Mouse (Mus musculus): Measurements from ENCODE around the gene Gm11541. TPM values are rescaled to one million over a fixed set of nuclear protein-coding genes. Genes with fewer than 3 reads are reported as not detected.
"Not testable (repeated sequence)": the region's sequence is repeated elsewhere in the genome, so short reads cannot be mapped to it uniquely, and the experiment has no call there.

Gene Gm11541
- polyA plus RNA-seq, 1 experiment from 2014 or later, result not detected

- no peak overlapping the region for H3K9ac ChIP-seq
- H3K4me2 ChIP-seq, result no peak overlapping the region
- ATAC-seq (ENCODE audit: low FRiP score), result no peak
- H3K36me3 ChIP-seq (replicated peaks), result no peaks in the 10 kb centered on the region
- H3K27ac ChIP-seq, result no peak overlapping the region
- H3K4me3 ChIP-seq (replicated peaks), result no peak overlapping the region
- H3K4me1 ChIP-seq, result peaks cover 17% of the 10 kb centered on the region; the same call in 1 of the 2 replicates
- WGBS, result 49% methylated on average over 11 of the region's 11 CpGs
- H3K9me3 ChIP-seq, result no peaks in the 10 kb centered on the region
- no peaks in the 10 kb centered on the region; the same call in 1 of the 2 replicates for H3K27me3 ChIP-seq
Measured at GRCm38 (mm10) chr11:94717239-94717638, 12.9 kb upstream of the Gm11541 start.

- Histone ChIP-seq H3K9me3 (no peaks in the 10 kb centered on the region), H3K9ac (no peak overlapping the region), H3K4me2 (no peak overlapping the region; the same call in 1 of the 2 replicates), H3K4me1 (peaks cover 17% of the 10 kb centered on the region; the same call in 1 of the 2 replicates), H3K27me3 (no peaks in the 10 kb centered on the region; the same call in 1 of the 2 replicates), H3K36me3 (replicated peaks) (no peaks in the 10 kb centered on the region), H3K4me3 (replicated peaks) (no peak overlapping the region), H3K27ac (no peak overlapping the region)
- WGBS, result 16% methylated on average over 9 of the region's 9 CpGs
- ATAC-seq (ENCODE audit: low FRiP score), result peak; percentile 27; the same call in 1 of the 2 replicates
Measured at GRCm38 (mm10) chr11:94716754-94717153, 12.5 kb upstream of the Gm11541 start.

GRCm38 (mm10) chr11:94715622-94716021 lies 11.3 kb upstream of the Gm11541 start:
- H3K4me2 ChIP-seq, result no peak overlapping the region
- no peaks in the 10 kb centered on the region; the same call in 1 of the 2 replicates for H3K27me3 ChIP-seq
- H3K27ac ChIP-seq, result no peak overlapping the region
- H3K4me3 ChIP-seq (replicated peaks), result no peak overlapping the region
- peaks cover 17% of the 10 kb centered on the region; the same call in 1 of the 2 replicates for H3K4me1 ChIP-seq
- WGBS, result 67% methylated on average over 5 of the region's 5 CpGs
- no peaks in the 10 kb centered on the region for H3K36me3 ChIP-seq (replicated peaks)
- no peak for ATAC-seq (ENCODE audit: low FRiP score)
- no peaks in the 10 kb centered on the region for H3K9me3 ChIP-seq
- H3K9ac ChIP-seq, result no peak overlapping the region

GRCm38 (mm10) chr11:94713246-94713860 lies 9.1 kb upstream of the Gm11541 start:
- H3K9ac ChIP-seq, result no peak overlapping the region
- no peak overlapping the region for H3K27ac ChIP-seq
- no peak overlapping the region for H3K4me3 ChIP-seq (replicated peaks)
- ATAC-seq (ENCODE audit: low FRiP score), result no peak
- H3K4me1 ChIP-seq, result peaks cover 17% of the 10 kb centered on the region; the same call in 1 of the 2 replicates
- H3K9me3 ChIP-seq, result no peaks in the 10 kb centered on the region
- no peaks in the 10 kb centered on the region for H3K36me3 ChIP-seq (replicated peaks)
- no peaks in the 10 kb centered on the region; the same call in 1 of the 2 replicates for H3K27me3 ChIP-seq
- no peak overlapping the region for H3K4me2 ChIP-seq
- WGBS, result 63% methylated on average over 11 of the region's 11 CpGs

GRCm38 (mm10) chr11:94704020-94704419 lies 279 bp downstream of the Gm11541 start:
- no peak overlapping the region for H3K27ac ChIP-seq
- no peaks in the 10 kb centered on the region for H3K9me3 ChIP-seq
- no peaks in the 10 kb centered on the region for H3K36me3 ChIP-seq (replicated peaks)
- H3K4me1 ChIP-seq, result 0 out of 2 replicates have a peak, but pooled peaks cover 3% of the 10 kb centered on the region
- no peaks in the 10 kb centered on the region for H3K27me3 ChIP-seq
- 42% methylated on average over 7 of the region's 7 CpGs for WGBS
- no peak overlapping the region for H3K4me2 ChIP-seq
- H3K4me3 ChIP-seq (replicated peaks), result no peak overlapping the region
- H3K9ac ChIP-seq, result no peak overlapping the region
- no peak for ATAC-seq (ENCODE audit: low FRiP score)

- H3K4me1 ChIP-seq, result peaks cover 9% of the 10 kb centered on the region; the same call in 1 of the 2 replicates
- no peaks in the 10 kb centered on the region for H3K9me3 ChIP-seq
- no peak overlapping the region for H3K9ac ChIP-seq
- no peak overlapping the region for H3K27ac ChIP-seq
- no peak overlapping the region for H3K4me2 ChIP-seq
- no peak for ATAC-seq (ENCODE audit: low FRiP score)
- H3K4me3 ChIP-seq (replicated peaks), result no peak overlapping the region
- H3K36me3 ChIP-seq (replicated peaks), result no peaks in the 10 kb centered on the region
- H3K27me3 ChIP-seq, result no peaks in the 10 kb centered on the region
- 66% methylated on average over 3 of the region's 3 CpGs for WGBS
Measured at GRCm38 (mm10) chr11:94702216-94702610, 2.1 kb downstream of the Gm11541 start.

- Histone ChIP-seq H3K9me3 (no peaks in the 10 kb centered on the region), H3K36me3 (replicated peaks) (no peaks in the 10 kb centered on the region), H3K4me3 (replicated peaks) (no peak overlapping the region), H3K9ac (no peak overlapping the region), H3K4me2 (no peak overlapping the region), H3K27ac (no peak overlapping the region), H3K4me1 (peaks cover 9% of the 10 kb centered on the region; the same call in 1 of the 2 replicates), H3K27me3 (no peaks in the 10 kb centered on the region)
- ATAC-seq (ENCODE audit: low FRiP score), result no peak
- WGBS, result 67% methylated on average over 27 of the region's 27 CpGs
Measured at GRCm38 (mm10) chr11:94701401-94702215, 2.7 kb downstream of the Gm11541 start.

- Histone ChIP-seq H3K36me3 (replicated peaks) (no peaks in the 10 kb centered on the region), H3K4me3 (replicated peaks) (no peak overlapping the region), H3K4me1 (peaks cover 9% of the 10 kb centered on the region; the same call in 1 of the 2 replicates), H3K27ac (no peak overlapping the region), H3K27me3 (no peaks in the 10 kb centered on the region), H3K9me3 (no peaks in the 10 kb centered on the region), H3K4me2 (no peak overlapping the region), H3K9ac (no peak overlapping the region)
- 94% methylated on average over 3 of the region's 3 CpGs for WGBS
- no peak for ATAC-seq (ENCODE audit: low FRiP score)
Measured at GRCm38 (mm10) chr11:94699399-94699798, 4.9 kb downstream of the Gm11541 start.

- Histone ChIP-seq H3K27ac (no peak overlapping the region), H3K4me1 (peaks cover 9% of the 10 kb centered on the region; the same call in 1 of the 2 replicates), H3K4me2 (no peak overlapping the region), H3K36me3 (replicated peaks) (no peaks in the 10 kb centered on the region), H3K27me3 (no peaks in the 10 kb centered on the region), H3K9ac (no peak overlapping the region), H3K4me3 (replicated peaks) (no peak overlapping the region), H3K9me3 (no peaks in the 10 kb centered on the region)
- no peak for ATAC-seq (ENCODE audit: low FRiP score)
- 49% methylated on average over 13 of the region's 13 CpGs for WGBS
Measured at GRCm38 (mm10) chr11:94697703-94698464, 6.4 kb downstream of the Gm11541 start.

GRCm38 (mm10) chr11:94697140-94697539 lies 7.2 kb downstream of the Gm11541 start:
- Histone ChIP-seq H3K4me1 (peaks cover 9% of the 10 kb centered on the region; the same call in 1 of the 2 replicates), H3K4me2 (no peak overlapping the region), H3K36me3 (replicated peaks) (no peaks in the 10 kb centered on the region), H3K9ac (no peak overlapping the region), H3K27ac (no peak overlapping the region), H3K9me3 (no peaks in the 10 kb centered on the region), H3K4me3 (replicated peaks) (no peak overlapping the region), H3K27me3 (no peaks in the 10 kb centered on the region)
- ATAC-seq (ENCODE audit: low FRiP score), result no peak
- WGBS, result 78% methylated on average over 2 of the region's 2 CpGs

GRCm38 (mm10) chr11:94695508-94695907 lies 8.8 kb downstream of the Gm11541 start:
- Histone ChIP-seq H3K9ac (no peak overlapping the region), H3K4me1 (peaks cover 6% of the 10 kb centered on the region; the same call in 1 of the 2 replicates), H3K27me3 (no peaks in the 10 kb centered on the region), H3K9me3 (no peaks in the 10 kb centered on the region), H3K4me3 (replicated peaks) (no peak overlapping the region), H3K4me2 (no peak overlapping the region), H3K36me3 (replicated peaks) (no peaks in the 10 kb centered on the region), H3K27ac (no peak overlapping the region)
- no peak for ATAC-seq (ENCODE audit: low FRiP score)
- WGBS, result 87% methylated on average over 6 of the region's 6 CpGs

GRCm38 (mm10) chr11:94692502-94692901 lies 11.8 kb downstream of the Gm11541 start:
- not testable (repeated sequence) for ATAC-seq (ENCODE audit: low FRiP score); H3K27me3 ChIP-seq; H3K9ac ChIP-seq; H3K4me2 ChIP-seq; H3K36me3 ChIP-seq (replicated peaks); H3K4me3 ChIP-seq (replicated peaks); H3K4me1 ChIP-seq; H3K27ac ChIP-seq; H3K9me3 ChIP-seq

All from forebrain, embryonic 12.5 days (tissue).